Mouse (Mus musculus): ENCODE measurements around the gene Mup8.
"Not testable (repeated sequence)": the region's sequence is repeated elsewhere in the genome, so short reads cannot be mapped to it uniquely, and the experiment has no call there.

The Mup8 gene

DNA sequence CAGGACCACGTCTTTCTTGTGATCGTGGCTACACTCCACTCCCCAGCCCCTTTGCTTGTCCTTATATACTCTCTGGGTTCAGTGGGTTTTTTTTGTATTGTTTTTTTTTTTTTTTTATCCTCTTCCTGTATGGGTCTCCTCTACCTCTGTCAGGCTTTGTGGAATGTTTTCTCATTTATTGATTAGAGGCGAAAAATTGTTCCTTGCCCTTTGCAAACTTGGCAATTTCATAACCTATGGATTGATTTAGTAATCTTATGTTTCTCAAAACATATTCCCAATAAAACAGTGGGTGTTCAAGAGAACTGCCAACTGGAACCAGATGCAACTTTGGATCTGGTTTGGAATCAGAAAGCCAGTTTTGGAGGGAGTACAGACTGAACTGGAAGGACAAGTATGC lies at the start of gene Mup8:
TSS of gene Mup8 (minus strand) at position 101 of the 400 bp plus-strand sequence.
- not testable (repeated sequence) for DNase-seq

DNA sequence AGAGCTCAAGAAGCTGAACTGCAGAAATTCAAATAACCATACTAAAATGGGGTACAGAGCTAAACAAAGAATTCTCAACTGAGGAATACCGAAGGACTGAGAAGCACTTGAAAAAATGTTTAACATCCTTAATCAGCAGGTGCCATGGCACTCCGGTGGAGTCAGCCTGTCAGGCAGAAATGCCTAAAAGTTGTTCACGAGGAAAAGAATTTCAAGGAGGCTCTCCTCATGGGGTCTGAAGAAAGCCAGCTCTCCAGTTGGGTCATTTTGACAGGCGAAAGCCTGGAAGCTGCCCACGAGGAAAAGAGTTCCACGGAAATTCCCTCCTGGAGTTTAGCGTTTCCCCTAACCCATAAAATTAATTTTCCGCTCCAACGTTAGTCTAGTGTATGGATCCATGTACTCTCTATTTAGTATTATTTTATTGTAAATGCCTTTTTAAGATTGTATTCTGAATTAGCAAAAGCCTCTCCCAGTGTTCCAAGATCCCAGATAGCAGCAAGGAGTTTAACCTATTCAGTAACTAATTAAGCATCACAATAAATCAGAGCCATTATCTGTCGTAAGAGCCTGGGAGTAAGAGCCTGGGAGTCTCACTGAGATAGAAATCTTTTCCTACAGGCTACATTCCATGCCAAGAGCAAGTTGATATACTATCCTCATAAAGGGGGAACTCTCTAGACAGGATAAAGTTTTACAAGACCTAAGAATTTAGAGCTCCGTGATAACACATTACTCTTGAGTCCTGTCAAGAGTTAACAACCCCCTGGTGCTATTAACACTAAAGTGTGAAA lies 43.8 kb upstream of the Mup8 start:
- not testable (repeated sequence) for DNase-seq

DNA sequence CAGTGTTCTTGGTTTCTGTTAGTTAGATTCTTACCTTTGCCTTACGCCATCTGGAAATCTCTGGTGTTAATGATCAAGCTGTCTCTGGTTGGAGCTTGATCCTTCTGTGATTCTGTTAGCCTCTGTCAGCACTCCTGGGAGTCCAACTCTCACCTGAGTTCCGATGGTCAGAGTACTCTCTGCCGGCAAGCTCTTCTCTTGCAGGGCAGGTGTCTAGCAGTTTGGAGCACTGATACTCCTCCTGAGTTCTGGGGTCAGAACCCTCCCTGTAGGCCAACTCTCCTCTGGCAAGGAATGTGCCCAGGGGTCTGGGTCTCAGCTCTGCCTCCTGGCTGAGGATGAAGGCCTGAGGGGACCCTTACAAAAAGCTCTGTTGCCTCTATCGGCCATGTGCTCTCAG lies 40.3 kb upstream of the Mup8 start:
- not testable (repeated sequence) for DNase-seq

Measured in right cerebral cortex, postnatal 14 days (tissue).